Mouse (Mus musculus): ENCODE measurements around the gene Ubc.

Gene Ubc

GRCm38 (mm10) chr5:125349391-125349790, 40.6 kb downstream of the Ubc start:
- DNase-seq (ENCODE audit: low read depth): no peak

- DNase-seq (ENCODE audit: low read depth): peak; percentile 88
These were observed 41.5 kb downstream of the Ubc start for GRCm38 (mm10) chr5:125348487-125348886.

GRCm38 (mm10) chr5:125348067-125348466, 41.9 kb downstream of the Ubc start:
- DNase-seq (ENCODE audit: low read depth): no peak

GRCm38 (mm10) chr5:125344296-125344695, 45.7 kb downstream of the Ubc start:
- DNase-seq (ENCODE audit: low read depth): no peak

GRCm38 (mm10) chr5:125341459-125342090, 48.4 kb downstream of the Ubc start:
- DNase-seq (ENCODE audit: low read depth): no peak

- DNase-seq (ENCODE audit: low read depth): peak; percentile 91
These were observed 49.3 kb downstream of the Ubc start, which contains the start of gene Scarb1 for GRCm38 (mm10) chr5:125340547-125341262. TSS of gene Scarb1 (minus strand) at chr5:125341094.

- DNase-seq (ENCODE audit: low read depth): peak; percentile 71
These were observed 50.0 kb downstream of the Ubc start for GRCm38 (mm10) chr5:125339851-125340531.

- peak; percentile 98 for DNase-seq (ENCODE audit: low read depth)
These were observed 50.8 kb downstream of the Ubc start for GRCm38 (mm10) chr5:125339108-125339751.

- DNase-seq (ENCODE audit: low read depth): no peak
These were observed 52.5 kb downstream of the Ubc start for GRCm38 (mm10) chr5:125337526-125337925.

- peak; percentile 87 for DNase-seq (ENCODE audit: low read depth)
These were observed 53.0 kb downstream of the Ubc start for GRCm38 (mm10) chr5:125337012-125337411.
